Comparison of ENCODE assay signal across 22 mouse cellular contexts in the genomic region with DNA sequence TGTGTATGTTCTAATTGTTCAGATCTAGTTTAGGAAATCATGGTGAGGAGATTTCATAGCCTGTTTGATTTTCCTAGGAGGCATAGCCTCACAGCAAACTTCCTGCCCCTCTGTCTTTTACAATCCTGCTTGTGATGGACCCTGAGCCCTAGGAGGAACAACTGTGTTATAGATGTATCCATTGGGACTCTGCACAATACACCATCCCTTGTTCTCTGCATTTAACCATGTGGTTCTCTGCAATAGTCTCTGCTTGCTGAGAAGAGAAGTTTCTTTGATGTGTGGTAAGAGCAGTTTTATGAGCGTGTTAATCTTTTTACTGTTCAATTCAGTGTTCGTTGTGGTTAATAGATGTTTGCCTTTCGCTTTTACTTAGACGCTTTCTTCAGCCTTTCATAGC.
"Had no signal": no experiment of that assay in that cellular context is flagged by ENCODE, and none has a peak within 500 bp of the region (broad histone marks: within the 10 kb centered on the region; RNA-seq: fewer than 3 reads in every experiment).

No protein-coding gene starts in this region.

- DNase-seq: layer of hippocampus, postnatal 36 days; liver, postnatal 0 days; lung, postnatal 10 days; lung, postnatal 36 days; midbrain, embryonic 14.5 days; right cerebral cortex, adult 18-20 months; right cerebral cortex, postnatal 14 days; right cerebral cortex, postnatal 4 days; spleen, adult 18-20 months; thymus, adult 18-20 months; thymus, postnatal 4 days had no signal

- ATAC-seq: inflammation-experienced regulatory T-cells, adult 6 months; liver, postnatal 0 days had no signal

- H3K27ac ChIP-seq: kidney, postnatal 0 days; left cerebral cortex, adult 2 months; limb, embryonic 15.5 days; liver, embryonic 14.5 days; lung, embryonic 15.5 days; midbrain, embryonic 10.5 days; neural tube, embryonic 12.5 days; neural tube, embryonic 15.5 days had no signal

- H3K4me1 ChIP-seq: limb, embryonic 15.5 days; lung, embryonic 15.5 days; megakaryocyte, embryonic 14.5 days; midbrain, embryonic 10.5 days; neural tube, embryonic 12.5 days; neural tube, embryonic 15.5 days had no signal

- H3K36me3 ChIP-seq: limb, embryonic 15.5 days; lung, embryonic 15.5 days; midbrain, embryonic 10.5 days; neural tube, embryonic 12.5 days; neural tube, embryonic 15.5 days had no signal

- H3K4me3 ChIP-seq: left cerebral cortex, adult 2 months; limb, embryonic 15.5 days; lung, embryonic 15.5 days; megakaryocyte, embryonic 14.5 days; midbrain, embryonic 10.5 days; neural tube, embryonic 12.5 days; neural tube, embryonic 15.5 days had no signal

- H3K27me3 ChIP-seq: limb, embryonic 15.5 days; lung, embryonic 15.5 days; megakaryocyte, embryonic 14.5 days; neural tube, embryonic 12.5 days; neural tube, embryonic 15.5 days had no signal

- H3K4me2 ChIP-seq: limb, embryonic 15.5 days; liver, embryonic 11.5 days; lung, embryonic 15.5 days; neural tube, embryonic 12.5 days; neural tube, embryonic 15.5 days had no signal

- H3K9me3 ChIP-seq: limb, embryonic 15.5 days; lung, embryonic 15.5 days; megakaryocyte, embryonic 14.5 days; midbrain, embryonic 10.5 days; neural tube, embryonic 12.5 days; neural tube, embryonic 15.5 days had no signal

- H3K9ac ChIP-seq: limb, embryonic 15.5 days; liver, embryonic 14.5 days; liver, postnatal 0 days; lung, embryonic 15.5 days; neural tube, embryonic 12.5 days; neural tube, embryonic 15.5 days had no signal
